Mouse (Mus musculus) cerebellum, postnatal 25 days (tissue): Measurements from ENCODE around the gene Ccdc116.
"Not testable (repeated sequence)": the region's sequence is repeated elsewhere in the genome, so short reads cannot be mapped to it uniquely, and the experiment has no call there.

Experiments
- DNase-seq, 2 experiments: peaks; one replicate each; pipeline ENCODE4 v3.0.0; 2021; ENCODE audit warnings: mixed read lengths in 2 of 2

Gene Ccdc116

GRCm38 (mm10) chr16:17146772-17147235 is at the start of gene Ccdc116:
TSS of gene Ccdc116 (minus strand) at chr16:17147229.
- DNase-seq, result peak; percentile 87 to 92

DNA sequence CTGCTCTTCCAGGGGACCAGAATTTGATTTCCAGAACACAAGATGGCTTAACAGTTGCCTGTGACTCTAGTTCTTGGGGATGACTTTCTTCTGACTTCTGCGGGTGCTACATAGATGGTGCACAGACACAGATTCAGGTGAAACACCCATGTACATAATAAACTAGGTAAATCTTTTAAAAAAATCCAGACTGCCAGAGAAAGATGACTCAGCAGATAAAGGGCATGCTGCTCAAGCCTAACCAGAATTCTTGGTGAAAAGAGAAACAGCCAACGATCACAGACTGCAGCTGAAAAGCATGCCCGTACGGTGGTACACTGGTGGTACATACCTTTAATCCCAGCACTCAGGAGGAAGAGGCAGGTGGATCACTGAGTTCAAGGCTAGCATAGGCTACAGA is 46.8 kb upstream of the Ccdc116 start:
- DNase-seq, result no peak

- no peak for DNase-seq
Measured at GRCm38 (mm10) chr16:17185475-17185874, 38.4 kb upstream of the Ccdc116 start.

DNA sequence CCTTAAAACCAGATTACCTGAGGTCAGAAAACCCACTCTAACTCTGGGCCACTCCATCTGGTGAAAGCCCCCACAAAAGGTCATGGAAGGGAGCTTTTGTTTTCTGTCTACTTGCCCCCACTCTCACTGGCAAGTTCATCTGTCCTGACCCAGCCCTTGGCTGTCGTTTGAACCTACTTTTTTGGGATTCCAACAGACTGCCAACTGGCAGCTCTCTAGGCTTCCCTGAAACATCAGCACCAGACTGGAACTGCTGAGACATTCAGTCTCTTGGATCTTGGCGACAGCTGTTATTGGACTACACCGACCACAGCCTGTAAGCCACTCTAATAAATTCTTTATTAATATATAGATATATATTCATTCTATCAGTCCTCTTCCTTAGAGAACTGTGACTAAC is 36.0 kb upstream of the Ccdc116 start:
- no peak for DNase-seq

DNA sequence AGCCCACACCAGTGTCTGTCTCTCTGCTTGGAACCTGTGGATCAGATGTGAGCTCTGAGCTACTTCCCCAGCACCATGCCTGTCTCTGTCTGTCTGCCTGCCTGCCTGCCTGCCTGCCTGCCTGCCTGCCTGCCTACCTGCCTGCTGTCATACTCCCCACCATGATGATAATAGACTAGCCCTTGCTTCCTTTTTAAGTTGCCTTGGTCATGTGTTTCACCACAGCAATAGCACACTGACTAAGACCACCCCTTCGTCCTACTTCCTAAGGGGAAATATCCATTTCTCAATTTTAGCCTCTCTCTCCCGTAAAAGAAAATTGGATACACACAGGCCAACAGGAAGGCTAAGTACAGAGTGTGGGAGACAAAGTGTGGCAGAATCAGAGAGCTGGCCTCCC is 35.1 kb upstream of the Ccdc116 start:
- no peak for DNase-seq

- no peak for DNase-seq
Measured at GRCm38 (mm10) chr16:17181382-17181781, 34.4 kb upstream of the Ccdc116 start.

GRCm38 (mm10) chr16:17179706-17180105 is 32.7 kb upstream of the Ccdc116 start:
- DNase-seq, result no peak

DNA sequence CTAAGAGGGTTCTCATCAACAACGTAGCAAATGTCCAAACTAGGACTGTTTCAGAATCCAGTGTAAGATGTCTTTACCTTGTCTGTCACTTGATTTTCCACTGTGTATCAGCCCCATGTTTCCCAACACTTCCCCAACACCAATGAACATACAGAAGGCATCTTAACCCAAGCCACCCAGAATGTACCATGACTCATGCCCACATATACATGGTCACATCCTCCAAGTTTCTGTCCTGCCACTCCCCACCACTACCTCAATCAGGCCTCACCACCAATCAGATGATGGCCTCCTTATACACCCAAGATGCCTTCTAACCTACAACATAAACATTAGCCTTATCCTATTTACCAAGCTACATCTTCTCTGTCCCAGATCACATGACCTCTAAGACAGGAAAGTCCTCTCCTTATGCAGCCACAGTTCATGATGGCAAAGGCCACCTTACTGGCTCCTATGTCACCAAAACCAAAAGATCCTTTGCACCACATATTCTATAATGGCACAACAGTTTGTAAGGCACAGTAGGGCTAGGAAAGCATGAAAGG is 30.7 kb upstream of the Ccdc116 start:
- DNase-seq, result no peak

- DNase-seq, result no peak
Measured at GRCm38 (mm10) chr16:17175765-17176164, 28.7 kb upstream of the Ccdc116 start.

- DNase-seq, result no peak
Measured at GRCm38 (mm10) chr16:17168049-17168448, 21.0 kb upstream of the Ccdc116 start.

DNA sequence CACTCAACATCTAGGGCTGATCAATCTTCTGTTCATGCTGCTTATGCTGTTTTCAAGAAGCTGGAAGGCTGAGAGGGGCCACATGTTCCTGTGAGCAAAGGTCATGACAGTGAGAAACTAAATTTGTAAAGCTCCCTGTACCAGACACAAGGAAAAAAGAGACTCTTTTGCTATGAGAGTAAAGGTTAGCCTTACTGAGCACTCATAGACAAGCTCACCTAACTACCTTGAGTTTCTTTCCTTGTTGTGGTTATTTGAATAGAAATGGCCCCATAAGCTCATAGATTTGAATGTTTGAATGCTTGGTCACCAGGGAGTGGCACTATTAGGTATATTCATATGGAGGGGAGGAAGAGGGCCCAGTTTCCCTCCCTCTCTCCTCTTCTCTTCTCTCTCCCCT is 20.1 kb upstream of the Ccdc116 start:
- no peak for DNase-seq

DNA sequence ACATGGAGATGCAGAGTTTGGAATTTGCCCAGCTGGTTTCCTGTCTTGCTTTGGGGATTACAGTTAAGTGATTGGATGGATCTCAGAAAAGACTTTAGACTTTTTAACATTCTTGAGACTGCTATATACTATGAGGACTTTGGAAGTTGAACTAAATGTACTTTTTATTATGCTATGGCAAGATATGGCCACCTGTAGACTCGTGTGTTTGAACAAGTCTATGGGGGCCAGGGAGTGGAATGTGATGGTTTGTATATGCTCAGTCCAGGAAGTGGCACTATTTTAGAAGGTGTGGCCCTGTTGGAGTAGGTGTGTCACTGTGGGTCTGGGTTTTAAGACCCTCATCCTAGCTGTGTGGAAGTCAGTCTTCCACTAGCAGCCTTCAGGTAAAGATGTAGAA is 18.4 kb upstream of the Ccdc116 start:
- not testable (repeated sequence) for DNase-seq

DNA sequence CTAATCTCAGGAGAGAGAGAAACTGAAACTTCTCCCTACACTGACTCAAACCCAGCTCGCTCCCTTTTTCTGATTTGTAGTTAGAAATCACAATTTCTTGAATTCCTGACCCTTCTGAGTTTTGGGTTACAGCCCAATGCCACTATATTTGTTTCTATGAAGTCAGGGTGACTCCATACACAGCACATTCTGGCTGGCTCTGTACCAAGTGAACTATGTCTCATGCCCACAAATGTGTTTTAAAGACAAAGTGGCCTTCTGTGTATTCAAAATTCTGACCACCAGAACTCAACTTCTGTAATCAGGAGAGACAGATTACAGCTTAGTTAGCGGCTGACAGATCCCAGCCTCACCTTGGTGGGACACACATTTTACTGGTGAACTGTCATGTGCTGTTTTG is 7.3 kb upstream of the Ccdc116 start:
- no peak for DNase-seq

DNA sequence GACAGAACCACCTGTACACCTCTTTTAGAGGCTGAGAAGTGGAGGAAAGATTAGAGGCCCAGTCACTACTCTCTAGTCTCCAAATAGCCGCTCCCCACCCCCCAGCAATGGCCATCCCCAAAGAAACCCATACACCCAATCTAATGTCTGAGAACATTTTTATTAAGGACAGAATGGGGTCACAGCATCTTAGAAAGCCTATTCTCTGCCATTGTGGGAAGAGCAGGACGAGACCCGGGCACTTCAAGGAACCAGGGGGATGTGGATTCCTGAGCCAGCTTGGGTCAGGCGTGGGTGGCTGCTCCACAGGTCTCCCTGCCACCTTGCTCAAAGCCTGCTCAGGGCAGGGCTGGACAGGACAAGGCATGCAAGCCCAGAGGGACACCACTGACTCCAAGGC is 4.8 kb upstream of the Ccdc116 start:
- no peak for DNase-seq

GRCm38 (mm10) chr16:17150520-17151258 is 3.7 kb upstream of the Ccdc116 start:
- no peak for DNase-seq

DNA sequence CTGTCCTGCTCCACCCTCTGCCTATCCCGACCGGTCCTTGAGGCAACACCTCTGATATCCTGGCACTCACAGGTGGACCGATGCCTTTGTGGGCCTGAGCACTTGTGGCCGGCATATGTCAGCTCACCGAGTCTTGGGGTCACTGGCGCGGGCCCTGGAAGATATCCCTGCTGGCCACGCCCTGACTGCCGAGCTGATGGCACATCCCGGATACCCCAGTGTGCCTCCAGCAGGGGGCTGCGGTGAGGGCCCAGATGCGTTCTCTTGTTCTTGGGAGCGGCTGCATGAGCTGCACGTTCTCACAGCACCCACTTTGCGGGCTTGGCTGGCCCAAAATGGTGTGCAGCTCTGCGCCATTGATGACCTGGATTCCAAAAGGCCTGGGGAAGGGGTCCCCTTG is 1.1 kb upstream of the Ccdc116 start:
- peak in 1 of 2 experiments; percentile 31 for DNase-seq

- peak in 1 of 2 experiments; percentile 49 for DNase-seq
Measured at GRCm38 (mm10) chr16:17147391-17147929, 431 bp upstream of the Ccdc116 start.

DNA sequence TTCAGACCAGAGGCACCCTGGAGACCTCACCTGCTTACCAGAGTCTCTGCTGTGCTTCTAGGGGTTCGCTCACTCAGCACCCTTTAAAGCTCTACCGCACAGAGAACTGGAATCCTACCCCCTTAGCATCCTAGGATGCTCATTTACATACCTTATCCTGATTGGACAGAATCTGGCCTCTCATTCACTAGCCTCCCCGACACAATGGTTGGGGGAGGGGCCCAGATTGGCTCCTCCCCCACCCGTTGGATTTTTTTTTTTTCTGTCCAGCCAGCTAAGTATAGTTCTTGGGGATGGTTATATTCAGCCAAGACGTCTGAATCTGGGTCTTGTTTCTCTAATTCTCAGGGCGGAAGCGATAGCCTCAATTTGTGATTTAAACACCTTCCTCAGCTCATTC is 2.7 kb downstream of the Ccdc116 start, which contains the start of gene Ydjc:
Gene Ydjc, plus strand, starts transcription at position 283 of the 400 bp plus-strand sequence.
- no peak for DNase-seq

GRCm38 (mm10) chr16:17137355-17137754 is 9.7 kb downstream of the Ccdc116 start:
- no peak for DNase-seq

GRCm38 (mm10) chr16:17132906-17133200 is 14.2 kb downstream of the Ccdc116 start:
- no peak for DNase-seq

DNA sequence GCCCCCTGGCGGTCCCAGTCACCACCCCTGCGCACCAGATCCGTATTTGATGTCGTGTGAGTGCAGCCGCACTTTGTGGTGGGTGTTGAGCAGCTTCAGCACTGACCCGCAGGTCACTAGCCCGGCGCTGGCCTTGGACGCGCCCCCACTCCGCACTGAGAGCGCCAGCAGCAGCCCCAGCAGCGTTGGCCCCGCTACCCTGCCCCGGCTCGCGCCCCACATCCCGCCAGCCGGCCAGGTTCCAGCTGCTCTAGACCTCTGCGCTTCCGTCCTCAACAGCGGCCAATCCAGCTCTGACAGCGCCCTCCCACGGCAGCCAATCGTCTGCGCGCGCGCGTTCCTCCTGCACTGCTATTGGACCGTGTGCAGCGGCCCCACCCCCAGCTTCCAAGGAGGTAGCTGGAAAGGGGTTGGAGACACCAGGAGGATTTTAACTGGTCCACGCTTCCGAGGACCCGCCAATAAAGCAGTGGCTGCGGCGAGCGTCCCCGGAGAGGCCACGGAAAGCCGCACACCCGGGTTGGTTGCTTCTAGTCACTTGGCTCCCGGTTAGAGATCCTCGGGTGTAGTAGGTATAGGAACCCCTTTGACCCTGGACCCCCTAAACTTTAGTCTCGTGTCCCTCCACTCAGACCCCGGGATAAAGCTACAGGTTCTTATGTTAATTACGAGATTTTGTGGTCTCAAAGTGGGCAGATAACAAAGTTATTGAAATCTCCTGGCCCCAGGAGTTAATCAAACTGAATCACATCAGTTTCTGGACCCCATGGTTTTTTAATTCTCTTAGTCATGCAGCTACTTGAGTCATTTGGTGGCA is 14.7 kb downstream of the Ccdc116 start, which contains the start of gene Sdf2l1:
Gene Sdf2l1, minus strand, starts transcription at position 295 of the 817 bp plus-strand sequence.
- DNase-seq, result peak; percentile 98 to 99

GRCm38 (mm10) chr16:17131191-17132088 is 15.6 kb downstream of the Ccdc116 start:
- DNase-seq, result peak in 1 of 2 experiments; percentile 52
